Mouse (Mus musculus) midbrain, embryonic 13.5 days (tissue): ENCODE measurements around the gene Cyb5rl. TPM values are rescaled to one million over a fixed set of nuclear protein-coding genes. Genes with fewer than 3 reads are reported as not detected.

Experiments used
- polyA plus RNA-seq: library from polyadenylated mRNA; unstranded; fragments of >200 nt; fragmentation: Nextera tagmentation; extraction: Ambion mirVana; gene quantifications from 2 replicates; pipeline ENCODE4 v1.2.1, GENCODE M21; 2015

Cyb5rl gene
- polyA plus RNA-seq, 1 experiment from 2014 or later = 3.5 TPM

Other genes with a start within 250 kb of the Cyb5rl start
- gene Ssbp3, start 156.3 kb upstream of the Cyb5rl start, polyA plus RNA-seq = 192 and 229 TPM in 2 replicates
- 72.8 and 84.9 TPM in 2 replicates for gene Mrpl37, start 120 bp upstream of the Cyb5rl start, polyA plus RNA-seq
- gene Cdcp2, start 29.9 kb downstream of the Cyb5rl start, polyA plus RNA-seq = not detected in 2 replicates
- gene Tmem59, start 111.4 kb downstream of the Cyb5rl start, polyA plus RNA-seq = 377 and 395 TPM in 2 replicates
- 28.4 and 45.1 TPM in 2 replicates for gene Tceanc2, start 112.1 kb downstream of the Cyb5rl start, polyA plus RNA-seq
- gene Ldlrad1, start 142.2 kb downstream of the Cyb5rl start, polyA plus RNA-seq = not detected in 2 replicates
- 54.9 and 56.5 TPM in 2 replicates for gene Lrrc42, start 186.5 kb downstream of the Cyb5rl start, polyA plus RNA-seq
- gene Hspb11, start 186.6 kb downstream of the Cyb5rl start, polyA plus RNA-seq = 34.9 and 39.6 TPM in 2 replicates
- gene Dio1, start 240.2 kb downstream of the Cyb5rl start, polyA plus RNA-seq = 0.13 TPM in 1 of 2 replicates, not detected in the other
- gene Yipf1, start 247.4 kb downstream of the Cyb5rl start, polyA plus RNA-seq = 52.8 and 53.9 TPM in 2 replicates